Mouse (Mus musculus): Measurements from ENCODE around the gene Prpf6.

Prpf6 gene

GRCm38 (mm10) chr2:181657441-181657840, 65.8 kb downstream of the Prpf6 start:
- no peak for DNase-seq (ENCODE audit: low read depth, low spot score)

- DNase-seq (ENCODE audit: low read depth, low spot score): no peak
Observed at GRCm38 (mm10) chr2:181658528-181658927, 66.9 kb downstream of the Prpf6 start.

DNA sequence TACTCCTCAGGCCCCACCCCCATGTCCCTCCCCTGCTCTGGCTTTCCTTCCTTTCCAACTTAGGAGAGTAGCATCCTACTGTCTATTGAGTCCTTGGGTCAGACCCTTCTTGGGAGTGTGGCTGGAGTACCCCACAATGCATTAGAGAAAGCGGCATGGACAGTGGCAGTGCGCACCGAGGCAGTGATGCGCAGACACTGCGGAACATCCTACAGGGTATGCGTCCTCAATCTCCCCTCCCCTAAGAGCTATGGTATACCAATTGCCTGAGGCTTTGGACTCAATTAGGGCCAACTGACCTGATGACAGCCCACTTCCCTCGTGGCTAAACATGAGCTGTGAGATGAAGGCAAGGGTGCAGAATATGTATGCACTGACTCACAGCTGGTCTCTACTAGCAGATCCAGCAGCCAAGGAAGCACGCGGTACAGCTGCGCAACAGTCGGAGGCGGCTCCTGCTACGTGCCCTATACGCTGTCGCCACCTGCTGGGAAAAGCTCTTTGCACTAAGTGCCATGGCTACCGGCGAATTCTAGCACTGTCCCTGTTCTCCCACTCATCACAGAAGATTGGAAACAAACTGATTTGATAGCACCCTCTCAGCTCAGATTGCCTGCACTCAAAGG, 67.4 kb downstream of the Prpf6 start:
- DNase-seq (ENCODE audit: low read depth, low spot score): peak; percentile 40

DNA sequence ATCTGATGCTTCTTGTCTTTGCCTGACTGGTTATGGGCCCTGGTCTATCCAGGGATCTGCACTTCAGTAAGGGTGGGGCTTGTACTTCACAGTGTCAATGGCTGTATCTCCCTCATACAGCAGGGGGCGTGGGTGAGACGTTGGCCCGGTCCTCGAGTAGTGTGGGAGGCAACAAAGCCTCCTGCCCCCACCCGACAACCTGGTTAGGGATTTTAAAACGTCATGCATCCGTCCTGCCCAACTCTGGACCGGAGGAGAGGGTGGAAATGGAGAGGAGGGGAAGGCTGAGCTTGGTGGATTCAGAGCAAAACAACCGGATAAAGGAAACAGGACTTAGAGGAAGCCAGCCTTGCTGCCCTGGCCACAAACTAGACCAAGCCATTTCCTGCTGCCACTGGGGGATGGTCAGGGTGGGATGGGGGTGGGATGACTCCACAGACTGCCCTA, 68.0 kb downstream of the Prpf6 start:
- DNase-seq (ENCODE audit: low read depth, low spot score): peak; percentile 63

GRCm38 (mm10) chr2:181662620-181663297, 71.1 kb downstream of the Prpf6 start:
- no peak for DNase-seq (ENCODE audit: low read depth, low spot score)

DNA sequence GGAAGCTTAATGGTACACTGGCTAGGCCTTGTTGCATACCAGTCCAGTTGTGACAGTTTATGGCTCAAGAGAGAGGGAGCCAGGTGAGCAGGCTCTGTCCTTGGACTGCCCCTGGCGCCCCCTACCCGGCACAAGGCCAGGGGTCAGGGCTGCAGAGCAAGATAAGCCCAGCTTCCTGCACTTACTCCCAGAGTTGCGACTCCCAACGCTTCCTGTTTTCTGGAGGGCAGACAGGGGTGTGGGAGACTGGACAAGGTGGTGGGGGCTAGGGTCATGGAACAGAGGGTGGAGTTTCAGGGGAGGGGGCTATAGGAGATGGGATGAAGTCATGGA, 71.6 kb downstream of the Prpf6 start:
- no peak for DNase-seq (ENCODE audit: low read depth, low spot score)

- no peak for DNase-seq (ENCODE audit: low read depth, low spot score)
Observed at GRCm38 (mm10) chr2:181670285-181670912, 78.7 kb downstream of the Prpf6 start.

GRCm38 (mm10) chr2:181670913-181671311, 79.2 kb downstream of the Prpf6 start:
- DNase-seq (ENCODE audit: low read depth, low spot score): peak; percentile 28

GRCm38 (mm10) chr2:181671326-181671725, 79.7 kb downstream of the Prpf6 start, which contains the start of gene Sox18:
Sox18 (minus strand) TSS chr2:181671640.
- DNase-seq (ENCODE audit: low read depth, low spot score): no peak

GRCm38 (mm10) chr2:181671984-181672383, 80.3 kb downstream of the Prpf6 start:
- no peak for DNase-seq (ENCODE audit: low read depth, low spot score)

GRCm38 (mm10) chr2:181673501-181673900, 81.8 kb downstream of the Prpf6 start:
- DNase-seq (ENCODE audit: low read depth, low spot score): no peak

- no peak for DNase-seq (ENCODE audit: low read depth, low spot score)
Observed at GRCm38 (mm10) chr2:181674934-181675333, 83.3 kb downstream of the Prpf6 start.

GRCm38 (mm10) chr2:181675454-181675853, 83.8 kb downstream of the Prpf6 start:
- peak; percentile 57 for DNase-seq (ENCODE audit: low read depth, low spot score)

GRCm38 (mm10) chr2:181676424-181676823, 84.8 kb downstream of the Prpf6 start:
- DNase-seq (ENCODE audit: low read depth, low spot score): no peak

DNA sequence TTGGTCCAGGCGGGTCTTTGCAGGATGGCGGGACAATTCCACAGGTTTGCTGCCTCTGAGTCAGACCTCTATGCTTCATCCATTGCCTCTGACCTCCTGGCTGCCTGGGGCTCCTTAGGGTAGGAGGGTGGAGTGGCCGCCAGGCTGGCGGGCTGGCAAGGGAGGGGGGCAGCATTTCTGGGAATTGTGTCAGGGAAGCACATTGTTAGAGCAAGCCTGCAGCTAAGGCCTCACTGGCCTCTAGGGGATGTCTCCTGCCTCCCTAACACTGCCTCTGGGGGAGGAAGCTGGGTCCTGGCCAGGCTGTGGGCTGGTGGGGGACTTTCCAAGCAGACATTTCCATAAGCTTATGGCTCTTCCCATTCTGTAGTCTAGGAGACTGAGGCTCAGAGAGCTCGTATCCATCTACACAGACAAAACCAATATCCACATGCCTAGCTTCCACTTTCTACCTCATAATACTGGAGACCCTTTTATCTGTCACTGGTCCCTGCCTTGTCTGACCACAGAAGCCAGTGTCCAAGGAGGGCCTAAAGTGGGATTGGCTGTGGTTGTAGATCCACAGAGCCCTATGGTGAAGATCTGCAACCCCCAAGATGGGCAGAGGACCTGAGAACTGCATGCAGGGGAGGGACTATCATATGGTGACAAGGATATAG, 85.6 kb downstream of the Prpf6 start:
- no peak for DNase-seq (ENCODE audit: low read depth, low spot score)

- DNase-seq (ENCODE audit: low read depth, low spot score): no peak
Observed at GRCm38 (mm10) chr2:181677755-181678098, 86.1 kb downstream of the Prpf6 start.

DNA sequence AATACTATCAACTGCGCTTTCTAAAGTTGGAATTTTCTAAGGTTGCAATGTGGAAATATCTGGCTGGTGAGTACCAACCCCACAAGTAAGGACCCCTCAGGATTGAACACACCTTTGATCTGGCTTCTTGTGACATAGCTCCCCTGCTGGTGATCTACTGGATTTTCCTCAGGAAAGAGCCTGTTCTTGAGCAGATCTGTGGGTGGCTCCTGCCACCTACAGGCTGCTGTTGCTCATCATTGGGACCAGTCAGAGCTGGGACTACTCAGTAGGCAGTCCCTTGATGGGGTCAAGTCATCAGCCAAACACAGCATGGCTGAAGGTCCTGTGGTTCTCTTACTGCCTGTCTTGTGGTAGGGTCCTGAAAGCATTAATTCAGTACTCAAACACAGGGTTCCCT, 87.1 kb downstream of the Prpf6 start:
- DNase-seq (ENCODE audit: low read depth, low spot score): peak; percentile 87

- DNase-seq (ENCODE audit: low read depth, low spot score): peak; percentile 77
Observed at GRCm38 (mm10) chr2:181679951-181680715, 88.5 kb downstream of the Prpf6 start, which contains the start of gene Tcea2. Tcea2 (plus strand) TSS chr2:181680310.

DNA sequence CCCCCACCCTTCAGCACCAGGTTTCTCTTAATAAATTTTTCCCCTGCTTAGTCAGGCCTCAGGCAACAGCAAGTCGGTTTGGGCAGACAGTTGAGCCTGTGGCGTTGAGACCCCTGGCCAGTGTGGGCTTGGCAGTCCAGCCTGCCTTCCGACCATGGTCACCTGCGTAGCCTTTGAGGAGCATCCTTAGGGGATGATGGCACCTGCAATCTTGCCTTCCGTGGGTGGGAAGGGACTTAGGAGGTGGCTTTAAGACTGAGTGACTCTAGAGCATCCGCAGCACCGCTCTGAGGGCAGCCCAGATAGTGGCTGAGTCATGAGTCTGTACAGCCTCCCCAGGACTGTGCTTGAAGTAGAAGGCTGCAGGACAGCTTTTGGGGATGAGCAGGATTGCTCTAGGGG, 89.0 kb downstream of the Prpf6 start:
- no peak for DNase-seq (ENCODE audit: low read depth, low spot score)

DNA sequence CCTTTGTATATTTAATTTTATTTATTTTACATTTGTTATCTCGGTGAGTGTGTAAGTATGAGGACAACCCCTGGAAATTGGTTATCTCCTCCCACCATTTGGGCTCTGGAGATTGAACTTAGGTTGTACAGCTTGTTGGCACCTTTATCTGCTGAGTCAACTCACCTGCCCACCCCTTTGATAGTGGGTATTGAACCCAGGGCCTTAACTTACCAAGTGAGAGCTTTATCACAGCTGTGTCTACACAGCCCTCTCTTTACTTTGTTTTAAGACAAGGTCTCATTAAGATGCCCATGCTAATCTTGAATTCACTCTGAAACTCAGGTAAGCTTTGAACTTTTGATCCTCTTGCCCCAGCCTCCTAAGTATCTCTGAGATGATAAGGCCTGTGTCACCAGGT, 90.3 kb downstream of the Prpf6 start:
- no peak for DNase-seq (ENCODE audit: low read depth, low spot score)

- no peak for DNase-seq (ENCODE audit: low read depth, low spot score)
Observed at GRCm38 (mm10) chr2:181683381-181683780, 91.7 kb downstream of the Prpf6 start.

DNA sequence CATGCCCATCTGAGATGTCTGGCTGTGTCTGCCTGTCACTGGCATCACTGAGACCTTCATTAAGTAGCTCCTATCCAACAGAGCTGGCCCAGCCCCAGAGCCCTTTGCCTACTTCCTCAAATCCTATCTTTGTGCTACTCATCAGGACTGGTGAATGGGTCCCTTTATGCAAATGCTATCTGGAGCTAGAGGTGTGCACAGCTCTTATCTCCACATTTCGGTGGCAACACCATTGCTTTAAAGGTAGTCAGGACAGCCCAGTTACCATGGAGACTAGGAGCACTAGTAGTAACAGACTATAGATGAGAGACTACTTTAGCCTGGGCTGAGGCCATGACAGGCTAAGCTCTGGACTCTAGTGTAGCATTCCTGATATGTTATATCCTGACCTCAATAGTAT, 93.0 kb downstream of the Prpf6 start:
- DNase-seq (ENCODE audit: low read depth, low spot score): no peak
